Mouse (Mus musculus) myocyte (in vitro differentiated cells): ENCODE measurements around the gene Grik4. TPM values are rescaled to one million over a fixed set of nuclear protein-coding genes. Genes with fewer than 3 reads are reported as not detected.

Experiments
- H3K27me3 ChIP-seq: one replicate; pipeline ENCODE4 v1.6.1; 2011; ENCODE audit not compliant: control insufficient read depth, insufficient read depth, insufficient read length
- H3K36me3 ChIP-seq: one replicate; pipeline ENCODE4 v1.6.1; 2011; ENCODE audit not compliant: control insufficient read depth, insufficient read depth
- H3K4me2 ChIP-seq: one replicate; pipeline ENCODE4 v1.6.1; 2011; ENCODE audit warnings: low read depth, control low read depth
- H3K4me3 ChIP-seq: one replicate; pipeline ENCODE4 v1.5.1; 2011; ENCODE audit warnings: mild to moderate bottlenecking, control low read depth, moderate library complexity
- H3K79me2 ChIP-seq: one replicate; pipeline ENCODE4 v1.6.1; 2011; ENCODE audit not compliant: control insufficient read depth, insufficient read depth
- H3ac ChIP-seq: one replicate; pipeline ENCODE4 v1.6.1; 2011; ENCODE audit not compliant: control insufficient read depth, insufficient read length
- CEBPB ChIP-seq: IDR thresholded peaks from 2 replicates; pipeline ENCODE4 v1.6.1; 2011; ENCODE audit warnings: mild to moderate bottlenecking, moderate library complexity; ENCODE audit not compliant: poor library complexity, insufficient read depth, severe bottlenecking
- E2F4 ChIP-seq: IDR thresholded peaks from one replicate; pipeline ENCODE4 v1.6.1; 2011; ENCODE audit warnings: mild to moderate bottlenecking, control low read depth, moderate library complexity; ENCODE audit not compliant: insufficient read depth
- MAX ChIP-seq: IDR thresholded peaks from one replicate; pipeline ENCODE4 v1.6.1; 2011; ENCODE audit warnings: low read depth, mild to moderate bottlenecking, control low read depth
- MYOD1 ChIP-seq, 3 experiments: IDR thresholded peaks; one replicate each; pipeline ENCODE4 v1.6.1; 2011; ENCODE audit warnings: control low read depth in 2 of 3, low read depth in 2 of 3, mild to moderate bottlenecking in 2 of 3, moderate library complexity in 1 of 3; ENCODE audit not compliant: insufficient read length in 2 of 3, control insufficient read depth in 1 of 3
- MYOG ChIP-seq, 3 experiments: IDR thresholded peaks; one replicate each; pipeline ENCODE4 v1.6.1; 2011; ENCODE audit warnings: control low read depth in 2 of 3, low read depth in 2 of 3, mild to moderate bottlenecking in 2 of 3; ENCODE audit not compliant: insufficient read length in 2 of 3, control insufficient read depth in 1 of 3, insufficient read depth in 1 of 3
- POLR2A ChIP-seq: IDR thresholded peaks from one replicate; pipeline ENCODE4 v1.6.1; 2011; ENCODE audit warnings: low read depth, mild to moderate bottlenecking, control low read depth, moderate library complexity; ENCODE audit not compliant: insufficient read length
- POLR2AphosphoS2 ChIP-seq: IDR thresholded peaks from one replicate; pipeline ENCODE4 v1.6.1; 2011; ENCODE audit warnings: low read depth, control low read depth; ENCODE audit not compliant: insufficient read length
- REST ChIP-seq: IDR thresholded peaks from one replicate; pipeline ENCODE4 v1.6.1; 2011; ENCODE audit warnings: mild to moderate bottlenecking, control low read depth, moderate library complexity; ENCODE audit not compliant: insufficient read depth, insufficient read length
- SRF ChIP-seq: IDR thresholded peaks from one replicate; pipeline ENCODE4 v1.6.1; 2011; ENCODE audit warnings: low read depth; ENCODE audit not compliant: control insufficient read depth, insufficient read length
- TCF12 ChIP-seq: IDR thresholded peaks from one replicate; pipeline ENCODE4 v1.6.1; 2011; ENCODE audit warnings: mild to moderate bottlenecking, control low read depth; ENCODE audit not compliant: poor library complexity, insufficient read depth, severe bottlenecking
- TCF3 ChIP-seq: IDR thresholded peaks from one replicate; pipeline ENCODE4 v1.6.1; 2011; ENCODE audit warnings: low read depth, control low read depth; ENCODE audit not compliant: insufficient read length
- USF1 ChIP-seq: IDR thresholded peaks from one replicate; pipeline ENCODE4 v1.6.1; 2011; ENCODE audit warnings: low read depth, mild to moderate bottlenecking, control low read depth, moderate library complexity
- polyA plus RNA-seq: library from polyadenylated mRNA; unstranded; fragments of >200 nt; fragmentation: generic; extraction: Trizol; gene quantifications from one replicate; pipeline ENCODE4 v1.2.1, GENCODE M21; 2012; ENCODE audit warnings: missing spikeins

Gene Grik4
- polyA plus RNA-seq, 1 experiment = not detected

GRCm38 (mm10) chr9:42932146-42932545, 12.1 kb downstream of the Grik4 start:
- no peaks in the 10 kb centered on the region for H3K79me2 ChIP-seq
- H3K27me3 ChIP-seq = peaks cover 71% of the 10 kb centered on the region
- no peak for TF ChIP-seq POLR2AphosphoS2
- no peak for TF ChIP-seq MYOD1 (IDR thresholded peaks at IDR 0.05; ENCODE audit: control insufficient read depth in 1 of 3, insufficient read length in 2 of 3, low read depth in 2 of 3)
- no peak for TF ChIP-seq MYOG (IDR thresholded peaks at IDR 0.05; ENCODE audit: control insufficient read depth in 1 of 3, insufficient read depth in 1 of 3, insufficient read length in 2 of 3, low read depth in 2 of 3)
- TF ChIP-seq TCF12 = no peak
- TF ChIP-seq E2F4 = no peak
- no peak for TF ChIP-seq MAX
- TF ChIP-seq USF1 = no peak
- no peak for TF ChIP-seq CEBPB
- TF ChIP-seq REST = no peak
- TF ChIP-seq POLR2A = no peak
- TF ChIP-seq SRF = no peak
- no peak for TF ChIP-seq TCF3
- no peak overlapping the region for H3K4me2 ChIP-seq
- H3ac ChIP-seq = no peak overlapping the region
- no peaks in the 10 kb centered on the region for H3K36me3 ChIP-seq
- no peak overlapping the region for H3K4me3 ChIP-seq

- no peak overlapping the region for H3K4me3 ChIP-seq
- peaks cover 61% of the 10 kb centered on the region for H3K27me3 ChIP-seq
- no peaks in the 10 kb centered on the region for H3K79me2 ChIP-seq
- H3ac ChIP-seq = no peak overlapping the region
- peak overlapping the region; percentile 24 for H3K4me2 ChIP-seq
- TF ChIP-seq MYOD1 (IDR thresholded peaks at IDR 0.05; ENCODE audit: control insufficient read depth in 1 of 3, insufficient read length in 2 of 3, low read depth in 2 of 3) (no peak), TCF12 (no peak), E2F4 (no peak), MAX (no peak), MYOG (IDR thresholded peaks at IDR 0.05; ENCODE audit: control insufficient read depth in 1 of 3, insufficient read depth in 1 of 3, insufficient read length in 2 of 3, low read depth in 2 of 3) (no peak)
- no peaks in the 10 kb centered on the region for H3K36me3 ChIP-seq
These were observed 16.8 kb downstream of the Grik4 start for GRCm38 (mm10) chr9:42927498-42927897.

- Histone ChIP-seq H3K4me3 (no peak overlapping the region), H3K4me2 (no peak overlapping the region), H3K27me3 (peaks cover 61% of the 10 kb centered on the region), H3K79me2 (no peaks in the 10 kb centered on the region), H3K36me3 (no peaks in the 10 kb centered on the region), H3ac (no peak overlapping the region)
- no peak for TF ChIP-seq TCF3
- no peak for TF ChIP-seq E2F4
- no peak for TF ChIP-seq MYOD1 (IDR thresholded peaks at IDR 0.05; ENCODE audit: control insufficient read depth in 1 of 3, insufficient read length in 2 of 3, low read depth in 2 of 3)
- TF ChIP-seq MYOG (IDR thresholded peaks at IDR 0.05; ENCODE audit: control insufficient read depth in 1 of 3, insufficient read depth in 1 of 3, insufficient read length in 2 of 3, low read depth in 2 of 3) = no peak
- no peak for TF ChIP-seq CEBPB
- no peak for TF ChIP-seq SRF
- TF ChIP-seq REST = no peak
- TF ChIP-seq USF1 = no peak
- TF ChIP-seq TCF12 = no peak
- TF ChIP-seq POLR2A = no peak
- TF ChIP-seq MAX = no peak
- TF ChIP-seq POLR2AphosphoS2 = no peak
These were observed 17.7 kb downstream of the Grik4 start for GRCm38 (mm10) chr9:42926564-42926963.

GRCm38 (mm10) chr9:42921830-42922229, 22.5 kb downstream of the Grik4 start:
- no peak for TF ChIP-seq TCF12
- TF ChIP-seq REST = no peak
- no peak for TF ChIP-seq TCF3
- TF ChIP-seq CEBPB = no peak
- Histone ChIP-seq H3K79me2 (no peaks in the 10 kb centered on the region), H3K36me3 (no peaks in the 10 kb centered on the region), H3K27me3 (peaks cover 51% of the 10 kb centered on the region), H3K4me2 (no peak overlapping the region), H3ac (no peak overlapping the region), H3K4me3 (no peak overlapping the region)

- no peaks in the 10 kb centered on the region for H3K36me3 ChIP-seq
- H3ac ChIP-seq = no peak overlapping the region
- no peak overlapping the region for H3K4me2 ChIP-seq
- no peak for TF ChIP-seq POLR2A
- no peak for TF ChIP-seq USF1
- TF ChIP-seq POLR2AphosphoS2 = no peak
- TF ChIP-seq E2F4 = no peak
- no peak for TF ChIP-seq TCF3
- TF ChIP-seq SRF = no peak
- H3K79me2 ChIP-seq = no peaks in the 10 kb centered on the region
- H3K4me3 ChIP-seq = no peak overlapping the region
- H3K27me3 ChIP-seq = peaks cover 51% of the 10 kb centered on the region
These were observed 24.1 kb downstream of the Grik4 start for GRCm38 (mm10) chr9:42920190-42920589.
